Mouse (Mus musculus): ENCODE measurements around the gene Gm45713. TPM values are rescaled to one million over a fixed set of nuclear protein-coding genes. Genes with fewer than 3 reads are reported as not detected.
A peak's percentile ranks its signal among the peaks of the same experiment; 100 is the strongest.
"Not testable (repeated sequence)": the region's sequence is repeated elsewhere in the genome, so short reads cannot be mapped to it uniquely, and the experiment has no call there.

Gm45713 gene
- polyA plus RNA-seq, 1 experiment from 2014 or later = 0.61 TPM

GRCm38 (mm10) chr7:45154096-45154992 is 18.3 kb upstream of the Gm45713 start, which contains the start of the genes Pih1d1 and Aldh16a1:
Gene Pih1d1, plus strand, starts transcription at chr7:45154303.
Gene Aldh16a1, minus strand, starts transcription at chr7:45154584.
- DNase-seq (ENCODE audit: low spot score) (peak; percentile 98), ATAC-seq (ENCODE audit: low read depth) (peak; percentile 97)
- WGBS = 5% methylated on average over 47 of the region's 69 CpGs
- Histone ChIP-seq H3K36me3 (ENCODE audit: control insufficient read depth, insufficient read depth, low read length) (peaks cover 27% of the 10 kb centered on the region; the same call in 1 of the 2 replicates), H3K4me1 (ENCODE audit: control insufficient read depth, insufficient read depth, low read length) (peaks cover 11% of the 10 kb centered on the region), H3K4me2 (ENCODE audit: low read depth, low read length) (peak within 1 kb of the TSS; percentile 86), H3K9me3 (ENCODE audit: control insufficient read depth, low read length) (no peaks in the 10 kb centered on the region), H3K27ac (replicated peaks; ENCODE audit: low read depth, low read length) (peak within 1 kb of the TSS; percentile 96), H3K4me3 (ENCODE audit: low read depth, low read length) (peak within 1 kb of the TSS; percentile 73), H3K27me3 (replicated peaks; ENCODE audit: control insufficient read depth, insufficient read depth, low read length) (no peaks in the 10 kb centered on the region), H3K9ac (ENCODE audit: low read depth, low read length) (peak within 1 kb of the TSS; percentile 87)

DNA sequence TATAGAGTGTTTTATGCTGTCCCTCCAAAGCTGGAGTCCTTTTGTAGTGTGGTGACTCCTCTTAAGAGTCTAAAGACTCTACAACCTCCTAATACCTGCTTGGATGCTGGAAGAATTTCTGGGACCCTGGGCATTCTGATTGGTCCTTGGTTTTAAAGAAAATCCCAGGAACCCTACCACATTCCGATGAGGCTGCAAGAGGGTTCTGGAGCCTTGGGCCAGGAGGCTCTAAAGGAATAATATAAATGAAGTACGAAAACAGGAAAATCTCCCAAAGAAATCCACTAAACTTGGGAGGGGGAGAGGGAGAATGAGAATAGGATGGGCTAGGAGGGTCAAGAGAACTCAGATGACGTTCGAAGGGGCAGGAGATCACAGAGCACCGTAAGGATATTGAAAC is 17.6 kb upstream of the Gm45713 start:
- Histone ChIP-seq H3K9me3 (ENCODE audit: control insufficient read depth, low read length) (no peaks in the 10 kb centered on the region), H3K36me3 (ENCODE audit: control insufficient read depth, insufficient read depth, low read length) (peaks cover 19% of the 10 kb centered on the region; the same call in 1 of the 2 replicates), H3K4me2 (ENCODE audit: low read depth, low read length) (peak overlapping the region; percentile 86), H3K9ac (ENCODE audit: low read depth, low read length) (peak overlapping the region; percentile 87), H3K4me1 (ENCODE audit: control insufficient read depth, insufficient read depth, low read length) (peaks cover 11% of the 10 kb centered on the region), H3K27ac (replicated peaks; ENCODE audit: low read depth, low read length) (peak overlapping the region; percentile 96), H3K4me3 (ENCODE audit: low read depth, low read length) (peak overlapping the region; percentile 73), H3K27me3 (replicated peaks; ENCODE audit: control insufficient read depth, insufficient read depth, low read length) (no peaks in the 10 kb centered on the region)
- 2% methylated on average over 5 of the region's 5 CpGs for WGBS
- DNase-seq (ENCODE audit: low spot score) (no peak), ATAC-seq (ENCODE audit: low read depth) (no peak)

GRCm38 (mm10) chr7:45153052-45153451 is 17.0 kb upstream of the Gm45713 start:
- not testable (repeated sequence) for ATAC-seq (ENCODE audit: low read depth)

GRCm38 (mm10) chr7:45151303-45151702 is 15.3 kb upstream of the Gm45713 start:
- Histone ChIP-seq H3K4me1 (ENCODE audit: control insufficient read depth, insufficient read depth, low read length) (peaks cover 11% of the 10 kb centered on the region), H3K9me3 (ENCODE audit: control insufficient read depth, low read length) (no peaks in the 10 kb centered on the region), H3K27ac (replicated peaks; ENCODE audit: low read depth, low read length) (no peak overlapping the region), H3K4me2 (ENCODE audit: low read depth, low read length) (no peak overlapping the region), H3K4me3 (ENCODE audit: low read depth, low read length) (no peak overlapping the region), H3K27me3 (replicated peaks; ENCODE audit: control insufficient read depth, insufficient read depth, low read length) (no peaks in the 10 kb centered on the region), H3K36me3 (ENCODE audit: control insufficient read depth, insufficient read depth, low read length) (0 out of 2 replicates have a peak, but pooled peaks cover 12% of the 10 kb centered on the region), H3K9ac (ENCODE audit: low read depth, low read length) (no peak overlapping the region)
- WGBS = 37% methylated on average over 11 of the region's 11 CpGs
- DNase-seq (ENCODE audit: low spot score) (no peak), ATAC-seq (ENCODE audit: low read depth) (no peak)

More at GRCm38 (mm10) chr7:45153052-45153451, 17.0 kb upstream of the Gm45713 start:
- H3K4me3 ChIP-seq (ENCODE audit: low read depth, low read length); DNase-seq (ENCODE audit: low spot score); H3K27me3 ChIP-seq (replicated peaks; ENCODE audit: control insufficient read depth, insufficient read depth, low read length); H3K9me3 ChIP-seq (ENCODE audit: control insufficient read depth, low read length); H3K27ac ChIP-seq (replicated peaks; ENCODE audit: low read depth, low read length): not testable (repeated sequence)
- 84% methylated on average over 2 of the region's 2 CpGs for WGBS
- H3K36me3 ChIP-seq (ENCODE audit: control insufficient read depth, insufficient read depth, low read length) = peaks cover 18% of the 10 kb centered on the region; the same call in 1 of the 2 replicates
- peaks cover 11% of the 10 kb centered on the region for H3K4me1 ChIP-seq (ENCODE audit: control insufficient read depth, insufficient read depth, low read length)
- peak overlapping the region; percentile 86 for H3K4me2 ChIP-seq (ENCODE audit: low read depth, low read length)
- H3K9ac ChIP-seq (ENCODE audit: low read depth, low read length) = peak overlapping the region; percentile 87

DNA sequence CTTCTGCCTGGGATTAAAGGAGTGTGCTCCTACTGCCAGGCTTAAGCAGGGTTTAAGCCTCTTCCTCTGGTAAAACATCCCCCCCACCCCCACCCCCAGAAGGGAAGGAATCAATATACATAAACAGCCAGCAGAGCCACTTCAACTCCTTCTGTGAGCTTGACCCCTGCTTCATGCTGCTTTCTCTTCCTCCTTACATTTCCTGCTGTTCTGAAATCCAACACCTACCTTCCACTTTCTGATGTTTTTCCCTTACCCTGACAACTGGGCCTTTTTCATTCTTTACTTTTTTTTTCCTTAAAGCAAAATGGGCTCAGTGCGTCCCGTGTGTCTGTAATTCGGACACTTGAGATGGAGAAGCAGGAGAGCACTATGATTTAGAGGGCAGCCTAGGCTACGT is 14.3 kb upstream of the Gm45713 start:
- Histone ChIP-seq H3K9ac (ENCODE audit: low read depth, low read length) (no peak overlapping the region), H3K36me3 (ENCODE audit: control insufficient read depth, insufficient read depth, low read length) (peaks cover 16% of the 10 kb centered on the region; the same call in 1 of the 2 replicates), H3K9me3 (ENCODE audit: control insufficient read depth, low read length) (no peaks in the 10 kb centered on the region), H3K4me1 (ENCODE audit: control insufficient read depth, insufficient read depth, low read length) (peaks cover 9% of the 10 kb centered on the region), H3K4me3 (ENCODE audit: low read depth, low read length) (no peak overlapping the region), H3K4me2 (ENCODE audit: low read depth, low read length) (no peak overlapping the region), H3K27ac (replicated peaks; ENCODE audit: low read depth, low read length) (no peak overlapping the region), H3K27me3 (replicated peaks; ENCODE audit: control insufficient read depth, insufficient read depth, low read length) (no peaks in the 10 kb centered on the region)
- DNase-seq (ENCODE audit: low spot score) (no peak), ATAC-seq (ENCODE audit: low read depth) (no peak)
- WGBS = 40% methylated on average over 4 of the region's 4 CpGs

DNA sequence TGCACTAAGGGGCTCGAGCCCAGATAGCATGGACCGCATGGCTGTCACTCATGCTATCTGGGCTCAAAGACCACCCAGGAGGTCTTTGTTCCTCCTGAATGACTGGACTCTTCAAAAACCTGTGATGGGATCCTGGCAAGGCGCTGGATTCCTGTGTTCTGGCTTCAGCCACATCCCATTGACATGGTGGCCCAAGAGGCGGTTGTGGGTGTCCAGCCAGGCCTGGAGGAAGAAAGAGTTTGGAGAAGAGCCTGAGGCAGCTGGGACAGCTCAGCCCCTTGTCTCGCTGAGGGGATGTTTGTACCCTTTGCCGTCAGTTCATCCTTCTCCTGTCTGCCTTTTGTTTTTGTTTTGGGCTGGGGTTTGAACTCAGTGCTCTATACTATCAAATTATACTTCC is 13.5 kb upstream of the Gm45713 start:
- no peak overlapping the region for H3K27ac ChIP-seq (replicated peaks; ENCODE audit: low read depth, low read length)
- DNase-seq (ENCODE audit: low spot score) (no peak), ATAC-seq (ENCODE audit: low read depth) (no peak)
- H3K4me3 ChIP-seq (ENCODE audit: low read depth, low read length) = no peak overlapping the region
- no peak overlapping the region for H3K4me2 ChIP-seq (ENCODE audit: low read depth, low read length)
- H3K9me3 ChIP-seq (ENCODE audit: control insufficient read depth, low read length) = no peaks in the 10 kb centered on the region
- H3K27me3 ChIP-seq (replicated peaks; ENCODE audit: control insufficient read depth, insufficient read depth, low read length) = no peaks in the 10 kb centered on the region
- H3K9ac ChIP-seq (ENCODE audit: low read depth, low read length) = no peak overlapping the region
- H3K4me1 ChIP-seq (ENCODE audit: control insufficient read depth, insufficient read depth, low read length) = peaks cover 6% of the 10 kb centered on the region
- H3K36me3 ChIP-seq (ENCODE audit: control insufficient read depth, insufficient read depth, low read length) = peaks cover 22% of the 10 kb centered on the region
- 63% methylated on average over 6 of the region's 6 CpGs for WGBS

GRCm38 (mm10) chr7:45148534-45149098 is 12.6 kb upstream of the Gm45713 start:
- Histone ChIP-seq H3K4me1 (ENCODE audit: control insufficient read depth, insufficient read depth, low read length) (peaks cover 5% of the 10 kb centered on the region), H3K4me2 (ENCODE audit: low read depth, low read length) (no peak overlapping the region), H3K27ac (replicated peaks; ENCODE audit: low read depth, low read length) (no peak overlapping the region), H3K9me3 (ENCODE audit: control insufficient read depth, low read length) (no peaks in the 10 kb centered on the region), H3K36me3 (ENCODE audit: control insufficient read depth, insufficient read depth, low read length) (peaks cover 32% of the 10 kb centered on the region), H3K27me3 (replicated peaks; ENCODE audit: control insufficient read depth, insufficient read depth, low read length) (no peaks in the 10 kb centered on the region), H3K4me3 (ENCODE audit: low read depth, low read length) (no peak overlapping the region), H3K9ac (ENCODE audit: low read depth, low read length) (no peak overlapping the region)
- WGBS = 67% methylated on average over 4 of the region's 4 CpGs
- ATAC-seq (ENCODE audit: low read depth) = no peak
- no peak for DNase-seq (ENCODE audit: low spot score)

DNA sequence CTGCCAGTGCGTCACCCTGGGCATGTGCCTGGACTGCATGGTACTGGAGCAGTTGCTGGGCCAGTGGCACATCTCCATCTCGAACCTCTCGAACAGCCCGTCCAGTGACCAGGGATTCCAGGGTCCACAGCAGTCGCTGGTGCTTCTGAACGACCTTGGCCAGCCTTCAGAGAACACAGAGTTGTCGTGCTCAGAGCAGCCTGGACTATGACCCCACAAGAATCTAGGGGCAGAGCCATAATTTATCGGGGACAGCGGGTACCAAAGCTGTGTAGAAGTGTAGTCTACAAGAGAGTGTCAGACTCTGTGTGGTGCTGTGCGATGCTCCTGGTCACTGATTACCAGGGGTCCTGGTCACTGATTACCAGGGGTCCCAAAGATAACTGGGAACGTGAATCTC is 11.9 kb upstream of the Gm45713 start:
- Histone ChIP-seq H3K27ac (replicated peaks; ENCODE audit: low read depth, low read length) (no peak overlapping the region), H3K4me1 (ENCODE audit: control insufficient read depth, insufficient read depth, low read length) (no peaks in the 10 kb centered on the region), H3K9ac (ENCODE audit: low read depth, low read length) (no peak overlapping the region), H3K36me3 (ENCODE audit: control insufficient read depth, insufficient read depth, low read length) (peaks cover 39% of the 10 kb centered on the region), H3K27me3 (replicated peaks; ENCODE audit: control insufficient read depth, insufficient read depth, low read length) (no peaks in the 10 kb centered on the region), H3K4me2 (ENCODE audit: low read depth, low read length) (no peak overlapping the region), H3K4me3 (ENCODE audit: low read depth, low read length) (no peak overlapping the region), H3K9me3 (ENCODE audit: control insufficient read depth, low read length) (no peaks in the 10 kb centered on the region)
- no peak for ATAC-seq (ENCODE audit: low read depth)
- WGBS = 88% methylated on average over 11 of the region's 11 CpGs
- no peak for DNase-seq (ENCODE audit: low spot score)

Data from embryonic facial prominence, embryonic 14.5 days (tissue).